Mouse (Mus musculus) adipocyte (in vitro differentiated cells): ENCODE measurements around the gene Arhgap25.
"Not testable (repeated sequence)": the region's sequence is repeated elsewhere in the genome, so short reads cannot be mapped to it uniquely, and the experiment has no call there.

ENCODE experiments used
- DNase-seq: peaks from one replicate; pipeline ENCODE4 v3.0.0-alpha.2; 2016; ENCODE audit warnings: low spot score

Gene Arhgap25

GRCm38 (mm10) chr6:87532953-87533710 lies at the start of gene Arhgap25:
Gene Arhgap25, minus strand, starts transcription at chr6:87533259.
- peak; percentile 20 for DNase-seq

GRCm38 (mm10) chr6:87582456-87582855 lies 49.4 kb upstream of the Arhgap25 start:
- peak; percentile 69 for DNase-seq

- DNase-seq: no peak
Observed at GRCm38 (mm10) chr6:87581581-87581980, 48.5 kb upstream of the Arhgap25 start.

DNA sequence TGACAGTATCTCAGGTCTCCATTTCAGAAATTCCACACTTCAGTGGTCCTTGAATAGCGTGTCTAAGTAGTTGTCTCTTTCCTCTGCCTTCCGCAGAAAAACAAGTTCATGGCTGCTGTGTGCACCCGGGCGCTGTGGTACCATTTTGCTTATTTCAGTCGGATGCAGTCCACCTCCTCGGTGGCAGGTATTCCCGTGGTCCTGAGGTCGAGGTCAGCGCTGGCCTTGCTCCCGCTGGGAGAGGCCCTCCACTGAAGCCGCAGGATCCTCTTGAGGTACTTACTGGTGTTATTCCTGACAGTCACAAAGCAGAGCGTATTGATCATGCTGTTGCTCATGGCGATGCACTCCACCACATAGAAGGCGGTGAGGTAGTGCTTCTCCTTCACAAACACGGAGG lies 48.0 kb upstream of the Arhgap25 start:
- no peak for DNase-seq

- DNase-seq: no peak
Observed at GRCm38 (mm10) chr6:87578247-87578646, 45.2 kb upstream of the Arhgap25 start.

DNA sequence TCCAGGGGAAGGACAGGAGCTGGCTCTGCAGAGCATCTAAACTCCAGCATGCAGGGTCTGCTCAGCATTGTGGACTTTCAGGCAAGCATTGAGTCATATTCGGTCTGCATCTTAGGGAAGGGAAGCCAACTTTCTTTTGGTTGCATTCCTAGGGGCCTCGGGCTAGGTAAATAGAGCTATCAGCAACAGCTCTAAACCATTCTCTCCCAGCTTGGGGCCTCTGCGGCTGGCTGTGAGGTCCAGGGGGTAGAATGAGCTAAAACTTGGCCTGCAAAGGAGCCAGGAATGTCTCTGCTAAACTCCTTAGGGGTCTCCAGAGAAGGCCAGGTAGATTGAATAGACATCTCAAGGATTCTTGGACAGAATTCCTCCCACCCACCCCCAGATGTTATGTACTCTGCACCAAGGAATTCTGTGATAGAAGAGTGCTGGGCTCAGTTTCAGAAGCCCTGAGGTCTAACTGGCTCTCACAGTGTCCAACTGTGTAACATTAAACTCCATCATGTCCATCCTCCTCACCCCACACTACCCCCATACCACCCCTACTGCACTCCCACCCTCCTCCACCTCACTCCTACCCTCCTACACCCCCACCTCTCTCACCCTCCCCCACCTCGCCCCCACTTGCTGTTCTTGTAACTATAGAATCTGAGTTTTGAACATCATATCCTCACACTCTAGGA lies 43.7 kb upstream of the Arhgap25 start:
- no peak for DNase-seq

- DNase-seq: not testable (repeated sequence)
Observed at GRCm38 (mm10) chr6:87571863-87572262, 38.8 kb upstream of the Arhgap25 start.

GRCm38 (mm10) chr6:87567686-87568593 lies 34.9 kb upstream of the Arhgap25 start:
- peak; percentile 33 for DNase-seq

- DNase-seq: peak; percentile 92
Observed at GRCm38 (mm10) chr6:87565166-87565565, 32.1 kb upstream of the Arhgap25 start.

GRCm38 (mm10) chr6:87564356-87564755 lies 31.3 kb upstream of the Arhgap25 start:
- DNase-seq: no peak

DNA sequence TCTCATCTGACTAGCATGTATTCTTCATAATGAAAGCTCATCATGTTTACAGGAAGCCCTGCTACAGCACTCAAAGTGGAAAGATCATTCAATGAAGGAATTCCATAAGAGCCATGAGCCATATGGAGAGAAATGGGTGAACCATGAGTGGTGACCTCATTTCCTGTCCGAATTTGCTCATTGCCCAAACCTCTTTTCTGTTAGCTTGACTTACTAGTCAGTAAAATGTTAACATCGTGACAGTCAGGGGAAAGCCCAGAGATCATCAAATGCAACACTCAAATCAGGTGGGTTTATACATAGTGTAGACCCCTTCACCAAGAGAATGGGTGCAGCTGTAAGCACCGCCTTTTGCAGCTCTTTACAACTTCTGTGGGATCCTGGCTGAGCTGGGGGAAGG lies 20.7 kb upstream of the Arhgap25 start:
- no peak for DNase-seq

DNA sequence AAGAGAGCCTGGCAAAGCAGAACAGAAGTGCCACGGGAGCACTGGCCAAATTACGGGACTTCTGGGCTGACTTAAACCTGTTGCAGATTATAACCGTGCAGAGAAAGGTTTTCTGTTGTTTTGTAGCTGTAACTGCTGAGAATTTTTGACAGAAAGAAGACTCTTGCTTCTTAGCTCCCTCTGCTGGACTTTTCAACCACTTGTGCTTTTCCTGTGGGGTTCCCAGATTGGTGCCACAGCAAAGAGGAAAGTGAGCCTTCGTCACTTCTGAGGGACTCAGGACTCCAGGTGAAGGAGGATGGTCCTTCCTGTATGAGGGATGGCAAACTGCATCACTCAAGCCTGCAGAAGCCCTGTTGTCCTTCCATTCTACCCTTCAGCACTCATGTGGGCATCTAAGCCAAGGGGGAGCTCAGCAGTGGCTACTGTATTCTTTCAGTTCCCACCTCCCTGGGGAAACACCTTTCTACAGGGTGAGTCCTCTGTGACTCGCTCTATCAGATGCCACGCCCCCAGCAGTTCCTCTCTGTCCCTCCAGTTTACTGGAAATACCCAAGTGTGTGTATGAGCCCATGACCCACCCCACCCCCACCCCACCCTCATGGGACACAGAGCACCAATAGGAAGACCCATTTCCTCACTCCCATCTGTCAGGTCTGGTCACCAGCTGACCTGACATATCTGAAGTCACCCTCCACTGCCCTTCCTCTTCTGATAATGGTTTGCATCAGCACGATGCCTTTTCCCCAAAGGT lies 19.2 kb upstream of the Arhgap25 start:
- DNase-seq: peak; percentile 56

- no peak for DNase-seq
Observed at GRCm38 (mm10) chr6:87547836-87548235, 14.8 kb upstream of the Arhgap25 start.

DNA sequence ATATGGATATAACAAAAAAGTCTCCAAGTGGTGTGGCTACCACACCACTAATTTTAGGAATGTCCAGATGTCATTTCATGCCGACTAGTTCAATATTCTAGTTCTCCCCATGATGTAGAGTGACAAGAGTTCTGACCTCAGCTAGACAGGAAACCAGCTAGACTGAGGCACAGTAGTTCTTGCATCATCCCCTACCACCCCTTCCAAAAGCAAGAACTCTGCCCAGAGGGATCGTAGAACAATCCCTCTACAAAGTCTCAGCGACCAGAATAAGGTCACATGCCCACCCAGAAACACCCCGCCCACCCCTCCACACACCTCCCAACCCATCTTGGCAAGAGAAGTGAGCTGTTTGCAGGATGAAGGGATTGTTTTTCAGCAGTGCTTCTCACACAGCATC lies 14.4 kb upstream of the Arhgap25 start:
- no peak for DNase-seq

GRCm38 (mm10) chr6:87545331-87546217 lies 12.5 kb upstream of the Arhgap25 start:
- DNase-seq: no peak

DNA sequence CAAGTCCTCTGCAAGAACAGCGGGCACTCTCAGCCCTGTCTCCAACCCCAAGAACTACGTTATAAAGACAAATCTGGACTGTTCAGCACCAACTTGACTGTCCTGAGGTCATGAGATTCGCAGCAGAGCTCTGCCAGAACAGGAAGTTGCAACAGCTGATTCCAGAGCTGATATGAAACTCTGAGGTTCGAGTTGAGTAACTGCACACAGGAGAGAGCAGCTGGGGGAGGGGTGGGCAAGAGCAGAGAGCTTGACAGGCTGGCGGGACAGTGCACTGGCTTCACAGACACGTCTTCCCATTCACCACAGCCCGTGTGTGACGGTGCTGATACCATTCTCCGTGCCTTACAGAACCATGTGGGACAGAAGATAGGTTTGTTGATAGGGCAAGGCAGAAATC lies 9.0 kb upstream of the Arhgap25 start:
- DNase-seq: peak; percentile 61

DNA sequence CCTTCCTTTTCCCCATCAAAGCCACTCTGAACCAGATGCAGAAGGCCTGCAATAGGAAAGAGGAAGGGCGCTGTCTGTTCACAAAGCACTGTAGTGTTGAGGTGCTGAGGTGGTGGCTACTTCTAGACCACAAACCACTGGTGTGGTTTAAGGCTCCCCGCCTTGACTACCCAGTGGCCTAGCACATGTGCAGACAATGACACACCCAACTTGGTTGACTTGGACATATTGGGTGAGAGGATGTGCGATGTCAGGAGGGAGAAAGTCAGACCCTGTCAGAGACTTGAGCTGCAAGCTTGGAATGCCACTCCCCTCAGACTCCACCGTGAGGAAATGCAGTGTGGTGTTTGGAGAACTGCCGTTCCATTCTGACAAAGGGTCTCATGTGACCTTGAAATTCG lies 8.1 kb upstream of the Arhgap25 start:
- DNase-seq: no peak

GRCm38 (mm10) chr6:87538376-87539270 lies 5.6 kb upstream of the Arhgap25 start:
- no peak for DNase-seq

DNA sequence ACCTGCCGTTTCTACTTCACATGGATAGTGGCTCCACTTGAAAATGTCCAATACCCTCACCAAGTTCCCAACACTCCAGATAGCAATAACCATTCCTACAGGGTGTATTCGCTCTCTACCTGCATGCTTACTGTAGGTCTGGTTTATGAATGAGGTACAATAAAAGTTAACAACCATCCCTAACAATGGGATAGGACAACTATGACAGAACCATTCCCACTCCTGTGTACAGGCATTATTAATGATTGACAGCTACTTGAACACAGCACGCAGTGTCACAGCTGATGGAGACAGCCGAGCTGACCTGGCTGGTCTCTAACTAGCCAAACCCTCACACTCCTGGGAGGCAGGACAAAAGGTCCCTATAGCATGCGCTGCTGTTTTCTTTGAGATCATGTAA lies 4.6 kb upstream of the Arhgap25 start:
- no peak for DNase-seq

GRCm38 (mm10) chr6:87536270-87536669 lies 3.2 kb upstream of the Arhgap25 start:
- no peak for DNase-seq
